Mouse (Mus musculus): ENCODE data around the gene Myl6b.

DNA sequence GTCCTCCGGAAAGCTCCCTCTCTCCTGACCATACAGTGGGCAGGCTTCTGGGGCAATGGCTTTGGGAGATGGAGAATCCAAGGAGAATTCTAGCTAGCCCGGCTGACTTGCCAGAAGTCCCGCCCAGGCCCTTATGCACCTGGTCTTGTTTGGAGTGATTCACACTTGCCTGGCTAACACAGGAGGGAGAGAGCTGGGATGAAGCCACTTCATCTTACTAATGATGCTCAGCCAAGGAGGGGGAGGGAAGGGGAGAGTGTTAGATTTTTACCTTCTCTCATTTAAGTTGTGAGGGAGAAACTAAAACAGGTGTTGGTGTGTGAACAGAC lies 47.0 kb upstream of the Myl6b start:
- TF ChIP-seq CTCF (IDR thresholded peaks at IDR 0.05; ENCODE audit: insufficient read depth, low read depth, low read length) (no peak), POLR2A (IDR thresholded peaks at IDR 0.05; ENCODE audit: insufficient read depth, low read depth, low read length) (no peak)

Measured in olfactory bulb, adult 2 months (tissue).